Mouse (Mus musculus): ENCODE measurements at regions not wholly inside any gene's neighbourhood (a gene's known extent, or its start where the extent isn't known, plus 50 kb on each side); places are given as distances from the start of the nearest gene placed in this dataset.

GRCm38 (mm10) chr14:24956528-24957210, 469.7 kb downstream of the Rps24 start:
- Histone ChIP-seq H3K4me1 (replicated peaks; ENCODE audit: low read depth, low read length) (no peaks in the 10 kb centered on the region), H3K27me3 (ENCODE audit: insufficient read depth, low read length) (peaks cover 19% of the 10 kb centered on the region; the same call in 1 of the 2 replicates), H3K4me3 (replicated peaks; ENCODE audit: low read length) (no peak overlapping the region), H3K9me3 (ENCODE audit: low read length) (no peaks in the 10 kb centered on the region), H3K36me3 (ENCODE audit: insufficient read depth, low read length) (no peaks in the 10 kb centered on the region)
- TF ChIP-seq POU5F1 (IDR thresholded peaks at IDR 0.05; ENCODE audit: borderline replicate concordance, low read length) (no peak), NANOG (IDR thresholded peaks at IDR 0.05; ENCODE audit: borderline replicate concordance, low read length) (no peak), CTCF (conservative IDR thresholded peaks at IDR 0.05; ENCODE audit: low read length) (no peak)

GRCm38 (mm10) chr14:24957392-24957791, 470.5 kb downstream of the Rps24 start:
- TF ChIP-seq CTCF (conservative IDR thresholded peaks at IDR 0.05; ENCODE audit: low read length) = no peak
- TF ChIP-seq POU5F1 (IDR thresholded peaks at IDR 0.05; ENCODE audit: borderline replicate concordance, low read length) = no peak
- TF ChIP-seq NANOG (IDR thresholded peaks at IDR 0.05; ENCODE audit: borderline replicate concordance, low read length) = no peak
- H3K27me3 ChIP-seq (ENCODE audit: insufficient read depth, low read length) = peaks cover 20% of the 10 kb centered on the region; the same call in 1 of the 2 replicates
- H3K4me3 ChIP-seq (replicated peaks; ENCODE audit: low read length) = no peak overlapping the region

DNA sequence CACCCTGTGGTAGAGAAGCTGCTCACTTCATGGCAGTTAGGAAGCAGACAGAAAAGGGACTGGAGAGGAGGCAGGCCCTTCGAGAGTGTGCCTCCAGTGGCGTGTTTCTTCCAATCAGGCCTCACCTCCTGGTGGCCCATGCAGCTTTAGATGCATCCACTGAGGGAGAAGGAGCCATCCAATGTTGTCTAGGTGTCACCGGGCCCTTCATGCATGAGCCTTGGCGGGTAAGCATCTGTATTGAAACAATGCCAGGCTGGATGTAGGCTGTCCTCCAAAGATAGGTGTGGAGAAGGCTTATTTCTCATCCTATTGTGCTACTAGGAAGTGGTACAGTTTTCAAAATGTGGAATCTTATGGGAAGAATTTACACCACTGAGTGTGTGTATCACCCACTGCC, 471.9 kb downstream of the Rps24 start:
- TF ChIP-seq CTCF (conservative IDR thresholded peaks at IDR 0.05; ENCODE audit: low read length) (no peak), NANOG (IDR thresholded peaks at IDR 0.05; ENCODE audit: borderline replicate concordance, low read length) (no peak), POU5F1 (IDR thresholded peaks at IDR 0.05; ENCODE audit: borderline replicate concordance, low read length) (no peak)
- H3K9me3 ChIP-seq (ENCODE audit: low read length) = no peaks in the 10 kb centered on the region
- peaks cover 20% of the 10 kb centered on the region; the same call in 1 of the 2 replicates for H3K27me3 ChIP-seq (ENCODE audit: insufficient read depth, low read length)
- H3K4me3 ChIP-seq (replicated peaks; ENCODE audit: low read length) = no peak overlapping the region
- H3K4me1 ChIP-seq (replicated peaks; ENCODE audit: low read depth, low read length) = no peaks in the 10 kb centered on the region
- H3K36me3 ChIP-seq (ENCODE audit: insufficient read depth, low read length) = no peaks in the 10 kb centered on the region

More at GRCm38 (mm10) chr14:24957392-24957791, 470.5 kb downstream of the Rps24 start:
- no peaks in the 10 kb centered on the region for H3K4me1 ChIP-seq (replicated peaks; ENCODE audit: low read depth, low read length)
- H3K9me3 ChIP-seq (ENCODE audit: low read length) = no peaks in the 10 kb centered on the region
- H3K36me3 ChIP-seq (ENCODE audit: insufficient read depth, low read length) = no peaks in the 10 kb centered on the region

- H3K36me3 ChIP-seq (ENCODE audit: insufficient read depth, low read length) = no peaks in the 10 kb centered on the region
- no peaks in the 10 kb centered on the region for H3K9me3 ChIP-seq (ENCODE audit: low read length)
- H3K4me1 ChIP-seq (replicated peaks; ENCODE audit: low read depth, low read length) = no peaks in the 10 kb centered on the region
- TF ChIP-seq CTCF (conservative IDR thresholded peaks at IDR 0.05; ENCODE audit: low read length) = no peak
- TF ChIP-seq POU5F1 (IDR thresholded peaks at IDR 0.05; ENCODE audit: borderline replicate concordance, low read length) = no peak
- no peak for TF ChIP-seq NANOG (IDR thresholded peaks at IDR 0.05; ENCODE audit: borderline replicate concordance, low read length)
- H3K4me3 ChIP-seq (replicated peaks; ENCODE audit: low read length) = no peak overlapping the region
- peaks cover 20% of the 10 kb centered on the region; the same call in 1 of the 2 replicates for H3K27me3 ChIP-seq (ENCODE audit: insufficient read depth, low read length)
Observed at GRCm38 (mm10) chr14:24959401-24959800, 472.5 kb downstream of the Rps24 start.

DNA sequence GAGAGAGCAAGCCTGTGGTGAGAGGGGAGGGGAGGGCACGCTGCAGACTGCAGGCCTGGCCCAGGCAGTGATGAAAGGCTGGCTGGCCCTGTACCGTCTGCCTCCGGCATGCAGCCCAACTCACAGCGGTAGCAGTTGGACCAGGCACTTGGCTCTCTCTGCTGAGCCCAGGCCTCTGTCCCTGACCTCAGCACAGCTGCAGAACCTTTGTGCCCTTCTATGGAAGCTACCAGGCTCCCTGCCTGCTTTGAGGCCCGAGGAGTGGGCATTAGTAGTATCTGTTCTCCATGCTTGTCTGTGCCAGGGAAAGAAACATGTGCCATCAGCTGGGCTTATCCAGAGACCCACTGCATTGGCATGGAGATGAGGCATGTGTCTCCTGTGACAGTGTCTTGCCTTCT, 473.2 kb downstream of the Rps24 start:
- TF ChIP-seq NANOG (IDR thresholded peaks at IDR 0.05; ENCODE audit: borderline replicate concordance, low read length) (no peak), CTCF (conservative IDR thresholded peaks at IDR 0.05; ENCODE audit: low read length) (no peak), POU5F1 (IDR thresholded peaks at IDR 0.05; ENCODE audit: borderline replicate concordance, low read length) (no peak)
- no peaks in the 10 kb centered on the region for H3K9me3 ChIP-seq (ENCODE audit: low read length)
- H3K27me3 ChIP-seq (ENCODE audit: insufficient read depth, low read length) = peaks cover 20% of the 10 kb centered on the region; the same call in 1 of the 2 replicates
- H3K4me1 ChIP-seq (replicated peaks; ENCODE audit: low read depth, low read length) = no peaks in the 10 kb centered on the region
- no peak overlapping the region for H3K4me3 ChIP-seq (replicated peaks; ENCODE audit: low read length)
- no peaks in the 10 kb centered on the region for H3K36me3 ChIP-seq (ENCODE audit: insufficient read depth, low read length)

- no peaks in the 10 kb centered on the region for H3K36me3 ChIP-seq (ENCODE audit: insufficient read depth, low read length)
- TF ChIP-seq NANOG (IDR thresholded peaks at IDR 0.05; ENCODE audit: borderline replicate concordance, low read length) (no peak), POU5F1 (IDR thresholded peaks at IDR 0.05; ENCODE audit: borderline replicate concordance, low read length) (no peak), CTCF (conservative IDR thresholded peaks at IDR 0.05; ENCODE audit: low read length) (no peak)
- H3K4me1 ChIP-seq (replicated peaks; ENCODE audit: low read depth, low read length) = no peaks in the 10 kb centered on the region
- no peak overlapping the region for H3K4me3 ChIP-seq (replicated peaks; ENCODE audit: low read length)
- no peaks in the 10 kb centered on the region for H3K9me3 ChIP-seq (ENCODE audit: low read length)
- H3K27me3 ChIP-seq (ENCODE audit: insufficient read depth, low read length) = peaks cover 20% of the 10 kb centered on the region; the same call in 1 of the 2 replicates
Observed at GRCm38 (mm10) chr14:24960875-24961274, 473.9 kb downstream of the Rps24 start.

- no peak for TF ChIP-seq CTCF (conservative IDR thresholded peaks at IDR 0.05; ENCODE audit: low read length)
- TF ChIP-seq NANOG (IDR thresholded peaks at IDR 0.05; ENCODE audit: borderline replicate concordance, low read length) = no peak
- TF ChIP-seq POU5F1 (IDR thresholded peaks at IDR 0.05; ENCODE audit: borderline replicate concordance, low read length) = no peak
- Histone ChIP-seq H3K4me3 (replicated peaks; ENCODE audit: low read length) (no peak overlapping the region), H3K9me3 (ENCODE audit: low read length) (no peaks in the 10 kb centered on the region), H3K4me1 (replicated peaks; ENCODE audit: low read depth, low read length) (no peaks in the 10 kb centered on the region), H3K36me3 (ENCODE audit: insufficient read depth, low read length) (no peaks in the 10 kb centered on the region), H3K27me3 (ENCODE audit: insufficient read depth, low read length) (peaks cover 15% of the 10 kb centered on the region; the same call in 1 of the 2 replicates)
Observed at GRCm38 (mm10) chr14:24961721-24962120, 474.8 kb downstream of the Rps24 start.

- no peaks in the 10 kb centered on the region for H3K4me1 ChIP-seq (replicated peaks; ENCODE audit: low read depth, low read length)
- no peak for TF ChIP-seq POU5F1 (IDR thresholded peaks at IDR 0.05; ENCODE audit: borderline replicate concordance, low read length)
- TF ChIP-seq CTCF (conservative IDR thresholded peaks at IDR 0.05; ENCODE audit: low read length) = no peak
- TF ChIP-seq NANOG (IDR thresholded peaks at IDR 0.05; ENCODE audit: borderline replicate concordance, low read length) = no peak
- no peaks in the 10 kb centered on the region for H3K36me3 ChIP-seq (ENCODE audit: insufficient read depth, low read length)
- no peak overlapping the region for H3K4me3 ChIP-seq (replicated peaks; ENCODE audit: low read length)
- H3K9me3 ChIP-seq (ENCODE audit: low read length) = no peaks in the 10 kb centered on the region
- H3K27me3 ChIP-seq (ENCODE audit: insufficient read depth, low read length) = peaks cover 6% of the 10 kb centered on the region; the same call in 1 of the 2 replicates
Observed at GRCm38 (mm10) chr14:24969584-24969983, 482.7 kb downstream of the Rps24 start.
